ENCODE assay signal across 8 mouse cellular contexts in the genomic region with DNA sequence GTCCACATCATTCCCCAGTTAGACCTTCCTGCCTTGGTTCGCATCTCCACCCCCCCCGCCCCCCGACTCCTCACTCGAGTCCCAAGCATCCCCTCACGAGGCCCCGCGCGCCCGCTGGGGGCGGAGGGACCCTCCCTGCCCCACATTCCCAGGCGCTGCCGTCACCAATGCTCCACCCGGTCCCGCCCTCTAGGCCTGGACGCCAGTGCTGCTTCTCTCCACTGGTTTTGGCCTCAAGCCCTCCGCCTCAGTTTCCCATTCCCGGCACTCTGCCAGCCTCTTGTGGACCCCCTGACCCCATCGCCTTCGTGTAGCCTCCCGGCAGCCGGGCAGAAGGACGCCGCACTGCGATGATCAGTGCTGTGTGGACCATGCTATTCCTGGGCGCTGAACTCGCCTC. TPM values are rescaled to one million over a fixed set of nuclear protein-coding genes. Genes with fewer than 3 reads are reported as not detected.
DNase-seq lines count a peak whose midpoint lies in the region; ATAC-seq and TF ChIP-seq lines count a peak whose summit lies in the region.
"Had no signal": no experiment of that assay in that cellular context is flagged by ENCODE, and none has a peak within 500 bp of the region (broad histone marks: within the 10 kb centered on the region; RNA-seq: fewer than 3 reads in every experiment).

No protein-coding gene starts in this region.

- WGBS in kidney, adult 2 months, result 32% methylated on average over 26 of the region's 26 CpGs
- 13% methylated on average over 26 of the region's 26 CpGs for WGBS in heart, embryonic 11.5 days (ENCODE audit: insufficient replicate concordance)
- 25% methylated on average over 26 of the region's 26 CpGs for WGBS in liver, embryonic 13.5 days (ENCODE audit: insufficient replicate concordance)

- no peaks in the 10 kb centered on the region for H3K27me3 ChIP-seq in kidney, adult 2 months (replicated peaks; ENCODE audit: control insufficient read depth, insufficient read depth, low read length)
- peaks cover 90% of the 10 kb centered on the region for H3K27me3 ChIP-seq in heart, embryonic 11.5 days (ENCODE audit: control insufficient read depth, insufficient read depth, low read length)
- H3K27me3 ChIP-seq in liver, embryonic 13.5 days, result peaks cover 88% of the 10 kb centered on the region

- H3K9me3 ChIP-seq in heart, embryonic 11.5 days (replicated peaks; ENCODE audit: control insufficient read depth, low read length), result no peaks in the 10 kb centered on the region
- no peaks in the 10 kb centered on the region for H3K9me3 ChIP-seq in liver, embryonic 13.5 days (replicated peaks)

- no peak for ATAC-seq in heart, embryonic 11.5 days (replicated peaks; ENCODE audit: insufficient number of reproducible peaks, low FRiP score, low TSS enrichment)
- ATAC-seq in liver, embryonic 13.5 days (ENCODE audit: low read depth), result no peak

- no peak overlapping the region for H3K4me3 ChIP-seq in kidney, adult 2 months (ENCODE audit: insufficient read depth, low read depth, low read length)
- 0 out of 2 replicates have a peak overlapping the region, but pooled peaks have one; percentile 4 for H3K4me3 ChIP-seq in brown adipose tissue, adult 24 weeks (ENCODE audit: insufficient read depth, low read depth, low read length)
- peak overlapping the region; percentile 43 for H3K4me3 ChIP-seq in heart, embryonic 11.5 days (ENCODE audit: low read depth, low read length)
- H3K4me3 ChIP-seq in liver, embryonic 13.5 days (replicated peaks), result no peak overlapping the region

- no peak for TF ChIP-seq POLR2A in kidney, adult 2 months (IDR thresholded peaks at IDR 0.05; ENCODE audit: low read depth, low read length)

- no peak for TF ChIP-seq CTCF in kidney, adult 2 months (conservative IDR thresholded peaks at IDR 0.05; ENCODE audit: insufficient read depth, insufficient read length, low read depth, low read length)

- peak; percentile 50 for DNase-seq in kidney, postnatal 10 days
- DNase-seq in kidney, adult 2 months, result no peak
- no peak for DNase-seq in liver, embryonic 13.5 days
- no peak for DNase-seq in right cerebral cortex, adult 2 months (ENCODE audit: low spot score in 2 of 2)
- DNase-seq in frontal cortex, postnatal 14 days (ENCODE audit: low spot score in 2 of 2), result no peak
- DNase-seq: right cerebral cortex, postnatal 25 days had no signal

- H3K4me2 ChIP-seq in heart, embryonic 11.5 days, result peak overlapping the region; percentile 70
- H3K4me2 ChIP-seq in liver, embryonic 13.5 days, result peak overlapping the region; percentile 78

- peaks cover 3% of the 10 kb centered on the region; the same call in 1 of the 2 replicates for H3K4me1 ChIP-seq in kidney, adult 2 months (ENCODE audit: control insufficient read depth, insufficient read depth, low read length)
- H3K4me1 ChIP-seq in brown adipose tissue, adult 24 weeks (ENCODE audit: control insufficient read depth, insufficient read depth, insufficient read length, low read length), result no peaks in the 10 kb centered on the region; the same call in 1 of the 2 replicates
- H3K4me1 ChIP-seq in heart, embryonic 11.5 days (ENCODE audit: control insufficient read depth, insufficient read depth, low read length), result peaks cover 22% of the 10 kb centered on the region
- peaks cover 72% of the 10 kb centered on the region for H3K4me1 ChIP-seq in liver, embryonic 13.5 days (replicated peaks)

- H3K9ac ChIP-seq in heart, embryonic 11.5 days (ENCODE audit: low read depth, low read length), result peak overlapping the region; percentile 43; the same call in 1 of the 2 replicates
- H3K9ac ChIP-seq in liver, embryonic 13.5 days, result no peak overlapping the region

- H3K27ac ChIP-seq in kidney, adult 2 months (ENCODE audit: insufficient read depth, low read depth, low read length), result no peak overlapping the region
- no peak overlapping the region for H3K27ac ChIP-seq in brown adipose tissue, adult 24 weeks (replicated peaks; ENCODE audit: low read depth, low read length)
- H3K27ac ChIP-seq in heart, embryonic 11.5 days (ENCODE audit: low read depth, low read length), result no peak overlapping the region
- H3K27ac ChIP-seq in liver, embryonic 13.5 days, result no peak overlapping the region

- H3K36me3 ChIP-seq in kidney, adult 2 months (ENCODE audit: control insufficient read depth, insufficient read depth, low read length), result no peaks in the 10 kb centered on the region
- no peaks in the 10 kb centered on the region for H3K36me3 ChIP-seq in heart, embryonic 11.5 days (ENCODE audit: control insufficient read depth, insufficient read depth, low read length)
- no peaks in the 10 kb centered on the region for H3K36me3 ChIP-seq in liver, embryonic 13.5 days

RNA-seq across cellular contexts. Expression of a gene that starts 0.8 kb away (rescaled TPM):
- polyA plus RNA-seq in kidney, adult 2 months (2012; rRNA removed), result 5.5 and 7.4 TPM in 2 replicates
- 2.9 and 4.2 TPM in 2 replicates for polyA plus RNA-seq in brown adipose tissue, adult 24 weeks (2012; ENCODE audit: insufficient read depth, insufficient read length, missing spikeins)
- 2.4 and 3.7 TPM in 2 replicates for polyA plus RNA-seq in heart, embryonic 11.5 days (2014; fragmentation: Nextera tagmentation; extraction: Ambion mirVana)
- polyA plus RNA-seq in liver, embryonic 13.5 days (2015; fragmentation: Nextera tagmentation; extraction: Ambion mirVana), result 1.8 and 2.5 TPM in 2 replicates

RNA-seq across cellular contexts. Expression of a gene that starts 7.3 kb away (rescaled TPM):
- 1.8 and 2.0 TPM in 2 replicates for polyA plus RNA-seq in kidney, adult 2 months (2012; rRNA removed)
- not detected in 2 replicates for polyA plus RNA-seq in brown adipose tissue, adult 24 weeks (2012; ENCODE audit: insufficient read depth, insufficient read length, missing spikeins)
- polyA plus RNA-seq in heart, embryonic 11.5 days (2014; fragmentation: Nextera tagmentation; extraction: Ambion mirVana), result not detected in 2 replicates
- polyA plus RNA-seq in liver, embryonic 13.5 days (2015; fragmentation: Nextera tagmentation; extraction: Ambion mirVana), result 0.12 TPM in 1 of 2 replicates, not detected in the other

RNA-seq across cellular contexts. Expression of a gene that starts 19.2 kb away (rescaled TPM):
- 24.7 and 25.1 TPM in 2 replicates for polyA plus RNA-seq in kidney, adult 2 months (2012; rRNA removed)
- polyA plus RNA-seq in brown adipose tissue, adult 24 weeks (2012; ENCODE audit: insufficient read depth, insufficient read length, missing spikeins), result 15.7 and 17.7 TPM in 2 replicates
- polyA plus RNA-seq in heart, embryonic 11.5 days (2014; fragmentation: Nextera tagmentation; extraction: Ambion mirVana), result 4.9 and 7.3 TPM in 2 replicates
- 50.9 and 65.0 TPM in 2 replicates for polyA plus RNA-seq in liver, embryonic 13.5 days (2015; fragmentation: Nextera tagmentation; extraction: Ambion mirVana)

RNA-seq across cellular contexts. Expression of a gene that starts 19.7 kb away (rescaled TPM):
- 9.1 and 12.2 TPM in 2 replicates for polyA plus RNA-seq in kidney, adult 2 months (2012; rRNA removed)
- polyA plus RNA-seq in brown adipose tissue, adult 24 weeks (2012; ENCODE audit: insufficient read depth, insufficient read length, missing spikeins), result 4.3 and 7.8 TPM in 2 replicates
- 0.77 and 1.6 TPM in 2 replicates for polyA plus RNA-seq in heart, embryonic 11.5 days (2014; fragmentation: Nextera tagmentation; extraction: Ambion mirVana)
- polyA plus RNA-seq in liver, embryonic 13.5 days (2015; fragmentation: Nextera tagmentation; extraction: Ambion mirVana), result 5.3 TPM in 2 replicates

RNA-seq across cellular contexts. Expression of a gene that starts 28.6 kb away (rescaled TPM):
- polyA plus RNA-seq in kidney, adult 2 months (2012; rRNA removed), result 47.8 and 52.5 TPM in 2 replicates
- polyA plus RNA-seq in brown adipose tissue, adult 24 weeks (2012; ENCODE audit: insufficient read depth, insufficient read length, missing spikeins), result 24.3 and 25.7 TPM in 2 replicates
- polyA plus RNA-seq in heart, embryonic 11.5 days (2014; fragmentation: Nextera tagmentation; extraction: Ambion mirVana), result 29.7 and 31.0 TPM in 2 replicates
- 42.3 and 43.7 TPM in 2 replicates for polyA plus RNA-seq in liver, embryonic 13.5 days (2015; fragmentation: Nextera tagmentation; extraction: Ambion mirVana)

Comparison
In these comparisons a context has a peak if more than half of its experiments do, and no peak if none do; other contexts are left out.
1. H3K4me3 ChIP-seq: peak in brown adipose tissue, adult 24 weeks (single experiment) and heart, embryonic 11.5 days (single experiment); none in kidney, adult 2 months (single experiment) and liver, embryonic 13.5 days (single experiment).